Mouse (Mus musculus) c-Kit-positive CD71-positive TER-119-positive erythroid progenitor cells, embryonic 14.5 days (primary cell): ENCODE data around the gene Hus1b.

Experiments used
- DNase-seq: peaks from one replicate; pipeline ENCODE4 v3.0.0-alpha.2; 2013; ENCODE audit warnings: low spot score

Gene Hus1b

GRCm38 (mm10) chr13:30947540-30947939 is at the start of gene Hus1b:
TSS of gene Hus1b (minus strand) at chr13:30947759.
- no peak for DNase-seq

- no peak for DNase-seq
Measured at GRCm38 (mm10) chr13:30994249-30994858, 46.8 kb upstream of the Hus1b start.

DNA sequence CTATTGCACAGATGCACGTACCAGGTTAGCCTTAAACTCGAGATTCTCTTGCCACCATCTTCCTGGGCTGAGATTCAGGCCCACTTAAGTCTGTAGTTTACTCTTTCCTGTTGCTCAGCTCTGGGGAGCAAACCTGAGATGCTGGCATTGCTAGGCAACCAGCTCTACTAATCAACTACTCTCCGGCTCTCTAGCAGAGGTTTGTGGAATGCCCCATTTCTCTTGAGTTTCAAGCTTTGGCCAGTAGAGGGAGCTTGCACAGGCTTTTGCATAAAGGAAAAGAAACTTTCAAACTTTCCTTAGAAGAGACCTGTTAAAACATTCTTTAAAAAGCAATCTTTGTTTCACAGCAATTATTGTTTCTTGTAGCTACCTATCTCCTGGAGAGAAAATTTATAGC is 46.3 kb upstream of the Hus1b start:
- no peak for DNase-seq

DNA sequence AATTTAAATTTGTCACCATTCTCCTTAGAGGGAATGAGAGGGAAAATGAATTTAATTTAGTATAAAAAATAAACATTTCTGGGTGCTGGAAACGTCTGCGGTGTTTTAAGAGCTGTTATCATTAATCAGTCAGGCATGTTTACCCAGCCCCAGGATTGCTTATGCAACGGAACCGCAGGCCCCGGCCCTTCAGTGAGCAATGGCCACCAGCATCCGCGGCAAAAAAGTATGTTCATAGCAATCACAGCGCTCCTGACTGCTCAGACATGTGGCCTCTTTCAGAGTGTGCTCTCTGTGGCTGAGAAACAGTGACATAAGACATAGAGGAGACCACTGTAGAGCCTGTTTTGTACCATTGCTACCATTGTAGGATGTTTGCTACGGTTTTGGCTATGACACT is 42.7 kb upstream of the Hus1b start:
- DNase-seq, result no peak

DNA sequence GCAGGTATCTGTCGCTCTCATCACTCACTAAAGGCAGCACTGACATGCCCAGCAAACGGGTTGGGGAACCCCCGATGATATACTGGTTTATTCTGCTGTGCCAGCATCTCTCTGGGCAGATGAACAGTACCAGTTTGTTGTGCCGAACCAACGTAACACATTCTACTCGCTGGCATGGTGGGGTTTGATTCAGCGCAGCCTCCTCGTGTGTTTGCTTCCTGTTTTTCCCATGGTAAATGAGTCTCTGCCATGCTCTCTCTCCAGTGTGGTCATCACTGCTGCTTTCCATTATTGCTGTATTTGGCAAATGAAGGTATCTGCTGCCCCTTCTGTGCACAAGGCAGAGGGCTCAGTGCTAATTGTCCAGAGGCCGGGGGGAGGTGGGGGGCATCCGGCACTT is 42.2 kb upstream of the Hus1b start:
- DNase-seq, result no peak

DNA sequence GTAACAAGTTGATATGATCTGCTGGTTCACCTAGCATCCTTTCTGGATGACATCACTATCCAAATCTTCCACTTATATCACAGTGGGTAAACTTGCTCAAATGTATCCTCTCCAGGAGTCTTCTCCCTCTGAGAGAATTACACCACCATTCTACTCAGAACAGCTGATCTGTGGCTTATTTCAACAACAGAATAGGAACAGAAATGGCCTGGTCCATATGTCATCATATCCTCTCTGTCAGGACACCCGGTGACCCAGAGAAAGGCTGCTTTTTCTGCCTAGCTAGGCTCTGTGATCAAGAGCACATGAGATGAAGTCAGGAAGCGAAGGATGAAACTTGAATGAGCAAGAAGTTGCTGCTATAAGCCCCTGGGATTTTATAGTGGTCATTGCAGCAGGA is 40.1 kb upstream of the Hus1b start:
- no peak for DNase-seq

GRCm38 (mm10) chr13:30986934-30987455 is 39.4 kb upstream of the Hus1b start:
- no peak for DNase-seq

- DNase-seq, result no peak
Measured at GRCm38 (mm10) chr13:30985598-30986466, 38.3 kb upstream of the Hus1b start.

GRCm38 (mm10) chr13:30985275-30985597 is 37.7 kb upstream of the Hus1b start:
- no peak for DNase-seq

GRCm38 (mm10) chr13:30981666-30982065 is 34.1 kb upstream of the Hus1b start:
- DNase-seq, result no peak

DNA sequence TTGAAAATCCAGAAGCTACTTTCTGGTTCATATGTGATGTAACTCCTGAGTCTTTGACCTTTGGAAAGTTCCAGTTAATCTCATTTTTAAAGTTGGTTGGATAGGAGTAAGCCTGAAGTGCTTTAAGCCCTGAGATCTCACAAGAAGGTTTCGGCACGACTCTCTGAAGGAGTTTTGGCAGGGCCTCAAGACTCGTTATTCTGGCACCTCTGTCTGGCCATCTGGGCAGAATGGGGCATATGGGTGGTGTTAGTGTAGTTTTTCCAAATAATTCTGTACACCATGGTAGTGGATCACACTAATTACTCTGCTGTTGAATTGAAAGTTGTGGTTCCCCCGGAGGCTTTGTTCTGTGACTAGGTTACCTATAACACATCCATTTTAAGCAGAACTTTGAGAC is 30.7 kb upstream of the Hus1b start:
- DNase-seq, result no peak

DNA sequence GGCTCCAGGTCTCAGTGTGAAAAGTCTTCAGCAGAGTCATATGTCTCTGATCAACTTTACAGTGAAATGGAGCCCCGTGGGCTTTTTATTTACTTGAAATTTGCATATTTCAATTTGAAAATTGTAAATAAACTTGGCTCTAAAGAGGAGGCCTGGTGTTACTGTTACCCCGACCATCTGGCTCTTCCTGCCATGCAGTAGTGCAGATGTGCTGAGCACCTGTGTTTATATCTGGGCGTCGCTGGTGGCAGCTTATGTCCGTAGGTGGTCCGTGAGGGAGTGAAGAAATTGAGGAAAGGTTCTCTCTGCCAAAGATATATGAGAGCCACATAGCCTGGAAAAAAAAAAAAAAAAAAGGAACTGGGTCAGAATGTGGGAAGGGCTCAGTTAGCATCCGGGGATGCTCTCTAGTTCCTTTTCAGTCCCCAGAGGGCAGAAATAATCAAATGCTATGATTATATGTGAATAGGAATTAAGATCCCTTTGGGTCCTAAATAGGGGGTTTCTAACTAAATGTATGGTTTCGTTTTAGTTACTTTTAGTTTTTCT is 29.1 kb upstream of the Hus1b start:
- DNase-seq, result no peak

GRCm38 (mm10) chr13:30974247-30974630 is 26.7 kb upstream of the Hus1b start:
- DNase-seq, result no peak

DNA sequence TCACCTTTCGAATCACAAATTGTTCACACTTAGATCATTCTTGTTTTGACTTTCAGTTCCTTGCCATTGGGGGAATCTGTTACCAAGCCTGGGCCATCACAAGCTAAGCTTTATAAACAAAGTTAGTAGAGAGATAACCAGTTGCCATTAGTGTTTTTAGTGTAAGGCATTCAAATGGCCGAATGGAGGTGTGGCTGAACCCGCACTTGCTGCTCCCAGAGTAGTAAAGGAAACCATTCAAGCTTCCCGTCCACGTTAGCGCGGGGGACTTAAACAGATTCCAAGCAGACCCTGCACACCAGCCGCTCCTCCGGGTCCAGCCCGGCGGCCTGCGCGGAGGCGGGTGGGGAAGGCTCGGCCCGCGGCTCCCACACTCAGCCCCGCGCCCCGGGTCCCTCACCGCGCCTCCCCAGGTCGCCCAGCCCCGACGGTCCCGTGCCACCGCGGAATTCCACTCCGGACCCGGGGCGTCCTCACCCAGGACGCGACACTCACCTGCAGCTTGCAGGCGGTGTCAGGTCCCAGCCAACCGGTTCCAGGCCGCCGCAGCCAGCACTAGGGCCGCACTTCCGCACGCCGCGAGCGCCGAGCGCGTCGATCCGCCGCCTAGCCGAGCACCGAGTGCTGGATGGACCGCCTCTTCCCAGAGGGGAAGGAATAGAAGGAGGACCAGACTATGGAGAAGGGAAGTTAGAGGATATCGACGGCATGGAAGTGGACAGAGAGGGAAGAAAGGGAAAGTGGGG is 26.1 kb upstream of the Hus1b start, which contains the start of the genes Exoc2 and Gm5447:
Gene Exoc2 (minus strand): TSS at position 593 of the 746 bp plus-strand sequence.
Gene Gm5447 (plus strand): TSS at position 704 of the 746 bp plus-strand sequence.
- peak; percentile 73 for DNase-seq

- no peak for DNase-seq
Measured at GRCm38 (mm10) chr13:30972102-30972501, 24.5 kb upstream of the Hus1b start.

- DNase-seq, result no peak
Measured at GRCm38 (mm10) chr13:30971047-30971446, 23.5 kb upstream of the Hus1b start.

GRCm38 (mm10) chr13:30968311-30968710 is 20.8 kb upstream of the Hus1b start:
- no peak for DNase-seq

GRCm38 (mm10) chr13:30966507-30966911 is 18.9 kb upstream of the Hus1b start:
- DNase-seq, result no peak

DNA sequence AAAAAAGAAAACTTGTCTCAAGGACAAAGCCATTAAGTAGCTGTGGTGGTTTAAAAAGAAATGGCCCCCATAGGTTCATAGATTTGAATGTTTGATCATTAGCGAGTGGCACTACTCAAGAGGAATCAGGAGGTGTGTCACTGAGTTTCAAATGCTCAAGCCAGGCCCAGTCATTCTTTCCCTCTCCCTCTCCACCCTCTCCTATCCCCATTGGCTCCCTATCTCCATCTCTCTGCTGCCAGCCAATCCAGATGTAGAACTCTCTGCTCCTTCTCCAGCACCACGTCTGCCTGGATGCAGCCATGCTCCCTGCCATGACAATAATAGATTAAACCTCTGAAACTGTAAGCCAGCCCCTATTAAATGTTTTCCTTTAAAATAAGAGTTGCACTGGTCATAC is 14.4 kb upstream of the Hus1b start:
- DNase-seq, result no peak

- peak; percentile 58 for DNase-seq
Measured at GRCm38 (mm10) chr13:30960714-30961113, 13.2 kb upstream of the Hus1b start.

DNA sequence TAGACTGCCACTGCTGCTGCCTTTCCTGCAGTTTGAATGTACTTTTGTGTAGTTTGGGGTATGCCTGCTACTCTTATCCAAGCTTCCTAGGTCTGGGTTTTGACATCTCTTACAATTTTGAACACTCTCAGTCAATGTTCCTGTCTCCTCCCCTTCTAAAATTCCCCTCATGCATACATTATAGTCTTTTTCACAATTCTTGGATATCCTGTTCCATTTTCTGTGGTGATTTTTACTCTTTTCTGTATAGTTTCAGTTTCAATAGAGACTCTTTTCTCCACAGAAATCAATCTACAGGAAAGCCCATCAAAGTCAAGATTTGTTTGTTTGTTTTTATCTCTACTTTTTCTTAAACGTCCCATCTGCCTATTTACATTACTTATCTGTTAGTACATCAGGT is 6.0 kb upstream of the Hus1b start:
- DNase-seq, result no peak

GRCm38 (mm10) chr13:30952044-30952443 is 4.5 kb upstream of the Hus1b start:
- no peak for DNase-seq
